Mouse (Mus musculus): ENCODE measurements at regions not wholly inside any gene's neighbourhood (a gene's known extent, or its start where the extent isn't known, plus 50 kb on each side); places are given as distances from the start of the nearest gene placed in this dataset.

DNA sequence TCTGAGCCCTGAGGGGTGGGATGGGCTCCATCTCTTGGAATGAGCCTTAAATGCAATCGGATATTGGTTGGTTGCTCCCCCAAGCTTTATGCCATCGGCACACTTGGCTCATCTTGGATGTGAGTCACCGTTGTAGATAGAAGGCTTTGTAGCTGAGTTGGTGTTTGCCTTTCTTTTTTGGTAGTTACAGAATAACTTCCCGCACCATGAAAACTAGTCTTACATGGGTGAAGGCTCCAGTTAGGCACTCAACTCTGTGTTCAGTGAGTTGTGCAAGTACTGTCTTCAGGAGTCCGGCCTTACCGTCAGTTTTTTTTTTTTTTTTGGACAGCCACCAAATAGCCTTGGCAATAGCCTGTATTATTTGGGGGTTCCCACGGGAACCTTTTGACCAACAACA lies 170.3 kb downstream of the Snx10 start:
- TF ChIP-seq CTCF (IDR thresholded peaks at IDR 0.05; ENCODE audit: borderline replicate concordance, insufficient read depth, low read length) (no peak), POLR2A (IDR thresholded peaks at IDR 0.05; ENCODE audit: low read depth, low read length) (no peak)

Data from embryonic fibroblast, embryonic 13.5 days (primary cell).